Mouse (Mus musculus) hindbrain, postnatal 0 days (tissue): ENCODE results near the gene Slc9a5. TPM values are rescaled to one million over a fixed set of nuclear protein-coding genes. Genes with fewer than 3 reads are reported as not detected.
A peak's percentile ranks its signal among the peaks of the same experiment; 100 is the strongest.

ENCODE experiments used
- ATAC-seq: fragments of 200-750 bp; cut with Nextera tagmentation; 2 replicates; pipeline ENCODE4 v1.8.0; 2017; ENCODE audit warnings: mild to moderate bottlenecking, moderate TSS enrichment, moderate library complexity
- DNase-seq: peaks from one replicate; pipeline ENCODE4 v3.0.0-alpha.2; 2015; ENCODE audit warnings: low spot score
- H3K27ac ChIP-seq: fragments of 300-500 bp; sonication (generic); 2 replicates; pipeline ENCODE4 v1.5.1; 2014; ENCODE audit warnings: mild to moderate bottlenecking
- H3K27me3 ChIP-seq: fragments of 300-500 bp; sonication (generic); 2 replicates; pipeline ENCODE4 v1.6.1; 2014; ENCODE audit warnings: low read length, mixed read lengths; ENCODE audit not compliant: insufficient read depth
- H3K36me3 ChIP-seq: fragments of 300-500 bp; sonication (generic); 2 replicates; pipeline ENCODE4 v1.6.1; 2014; ENCODE audit warnings: low read length, mixed read lengths; ENCODE audit not compliant: insufficient read depth
- H3K4me1 ChIP-seq: fragments of 300-500 bp; sonication (generic); 2 replicates; pipeline ENCODE4 v1.6.1; 2014; ENCODE audit warnings: antibody characterized with exemption, low read length, mixed read lengths; ENCODE audit not compliant: insufficient read depth
- H3K4me2 ChIP-seq: fragments of 300-500 bp; sonication (generic); 2 replicates; pipeline ENCODE4 v1.6.1; 2014; ENCODE audit warnings: low read depth, mild to moderate bottlenecking, low read length, moderate library complexity, mixed read lengths
- H3K4me3 ChIP-seq: fragments of 300-500 bp; sonication (generic); 2 replicates; pipeline ENCODE4 v1.5.1; 2014; ENCODE audit warnings: low read length
- H3K9ac ChIP-seq: fragments of 300-500 bp; sonication (generic); replicated peaks from 2 replicates; pipeline ENCODE4 v1.6.1; 2014; ENCODE audit warnings: mild to moderate bottlenecking, low read length, moderate library complexity, mixed read lengths
- H3K9me3 ChIP-seq: fragments of 300-500 bp; sonication (generic); 2 replicates; pipeline ENCODE4 v1.6.1; 2016; ENCODE audit warnings: low read length, mixed read lengths
- CTCF ChIP-seq: IDR thresholded peaks from 2 replicates; pipeline ENCODE4 v1.5.1; 2016; ENCODE audit warnings: antibody characterized with exemption, control low read depth, low read depth
- WGBS: fragments of 180-500 bp; shearing (Covaris S2); extraction: QIAGEN DNeasy Blood & Tissue Kit; methylation state at CpG from one replicate; pipeline ENCODE4 v1.1.7; 2014; 5-methylcytosine and 5-hydroxymethylcytosine counted together
- polyA plus RNA-seq: library from polyadenylated mRNA; unstranded; fragments of >200 nt; fragmentation: Nextera tagmentation; extraction: Ambion mirVana; gene quantifications from 2 replicates; pipeline ENCODE4 v1.2.1, GENCODE M21; 2015
- total RNA-seq: library from RNA; depleted of rRNA; stranded (reverse); fragments of >200 nt; gene quantifications from 2 replicates; pipeline ENCODE4 v1.2.3, GENCODE M21; 2014

Gene Slc9a5
- total and polyA plus RNA-seq, 2 experiments from 2014 or later = 10.6 to 28.6 TPM

GRCm38 (mm10) chr8:105313622-105314402 is 34.8 kb upstream of the Slc9a5 start:
- Histone ChIP-seq H3K9ac (no peak overlapping the region), H3K4me2 (no peak overlapping the region), H3K9me3 (no peaks in the 10 kb centered on the region), H3K27me3 (no peaks in the 10 kb centered on the region), H3K4me3 (no peak overlapping the region), H3K4me1 (no peaks in the 10 kb centered on the region), H3K36me3 (peaks cover 56% of the 10 kb centered on the region), H3K27ac (no peak overlapping the region)
- TF ChIP-seq CTCF = no peak
- WGBS = 83% methylated on average over 9 of the region's 9 CpGs
- no peak for ATAC-seq
- no peak for DNase-seq

GRCm38 (mm10) chr8:105315073-105315769 is 33.4 kb upstream of the Slc9a5 start:
- no peak overlapping the region for H3K9ac ChIP-seq
- H3K9me3 ChIP-seq = no peaks in the 10 kb centered on the region
- no peak overlapping the region for H3K4me3 ChIP-seq
- H3K27ac ChIP-seq = no peak overlapping the region
- no peaks in the 10 kb centered on the region for H3K4me1 ChIP-seq
- H3K36me3 ChIP-seq = peaks cover 62% of the 10 kb centered on the region
- H3K27me3 ChIP-seq = no peaks in the 10 kb centered on the region
- no peak for TF ChIP-seq CTCF
- WGBS = 88% methylated on average over 18 of the region's 18 CpGs
- H3K4me2 ChIP-seq = no peak overlapping the region
- ATAC-seq (no peak), DNase-seq (no peak)

- no peak for TF ChIP-seq CTCF
- Histone ChIP-seq H3K4me1 (no peaks in the 10 kb centered on the region), H3K36me3 (peaks cover 51% of the 10 kb centered on the region), H3K27me3 (no peaks in the 10 kb centered on the region), H3K4me3 (no peak overlapping the region), H3K27ac (peak overlapping the region; percentile 20; the same call in 1 of the 2 replicates), H3K9me3 (no peaks in the 10 kb centered on the region), H3K4me2 (no peak overlapping the region), H3K9ac (no peak overlapping the region)
- DNase-seq (peak; percentile 27), ATAC-seq (peak; percentile 58; the same call in 1 of the 2 replicates)
- 62% methylated on average over 4 of the region's 4 CpGs for WGBS
Measured at GRCm38 (mm10) chr8:105317941-105318340, 30.7 kb upstream of the Slc9a5 start.

- 83% methylated on average over 11 of the region's 11 CpGs for WGBS
- Histone ChIP-seq H3K4me1 (no peaks in the 10 kb centered on the region), H3K9ac (no peak overlapping the region), H3K4me2 (no peak overlapping the region), H3K9me3 (no peaks in the 10 kb centered on the region), H3K4me3 (no peak overlapping the region), H3K36me3 (peaks cover 47% of the 10 kb centered on the region), H3K27me3 (no peaks in the 10 kb centered on the region), H3K27ac (peak overlapping the region; percentile 20; the same call in 1 of the 2 replicates)
- DNase-seq (no peak), ATAC-seq (no peak)
- TF ChIP-seq CTCF = no peak
Measured at GRCm38 (mm10) chr8:105318662-105319190, 29.9 kb upstream of the Slc9a5 start.

GRCm38 (mm10) chr8:105323183-105323582 is 25.5 kb upstream of the Slc9a5 start:
- no peak overlapping the region for H3K27ac ChIP-seq
- peaks cover 19% of the 10 kb centered on the region for H3K4me1 ChIP-seq
- no peaks in the 10 kb centered on the region for H3K9me3 ChIP-seq
- no peak overlapping the region for H3K9ac ChIP-seq
- no peak overlapping the region for H3K4me2 ChIP-seq
- ATAC-seq (no peak), DNase-seq (no peak)
- TF ChIP-seq CTCF = no peak
- no peaks in the 10 kb centered on the region for H3K27me3 ChIP-seq
- H3K36me3 ChIP-seq = peaks cover 23% of the 10 kb centered on the region
- WGBS = 94% methylated on average over 4 of the region's 4 CpGs
- no peak overlapping the region for H3K4me3 ChIP-seq

GRCm38 (mm10) chr8:105325641-105326093 is 23.0 kb upstream of the Slc9a5 start:
- no peaks in the 10 kb centered on the region for H3K9me3 ChIP-seq
- peak overlapping the region; percentile 87 for H3K4me3 ChIP-seq
- peaks cover 19% of the 10 kb centered on the region for H3K4me1 ChIP-seq
- peak overlapping the region; percentile 95 for H3K4me2 ChIP-seq
- peak overlapping the region; percentile 75; the same call in 1 of the 2 replicates for H3K27ac ChIP-seq
- H3K9ac ChIP-seq = peak overlapping the region; percentile 89
- H3K36me3 ChIP-seq = peaks cover 33% of the 10 kb centered on the region
- ATAC-seq (peak; percentile 58), DNase-seq (peak; percentile 52)
- WGBS = 0% methylated on average over 12 of the region's 12 CpGs
- no peak for TF ChIP-seq CTCF
- no peaks in the 10 kb centered on the region for H3K27me3 ChIP-seq
